Comparison of ENCODE assay signal across 10 mouse cellular contexts in the genomic region with DNA sequence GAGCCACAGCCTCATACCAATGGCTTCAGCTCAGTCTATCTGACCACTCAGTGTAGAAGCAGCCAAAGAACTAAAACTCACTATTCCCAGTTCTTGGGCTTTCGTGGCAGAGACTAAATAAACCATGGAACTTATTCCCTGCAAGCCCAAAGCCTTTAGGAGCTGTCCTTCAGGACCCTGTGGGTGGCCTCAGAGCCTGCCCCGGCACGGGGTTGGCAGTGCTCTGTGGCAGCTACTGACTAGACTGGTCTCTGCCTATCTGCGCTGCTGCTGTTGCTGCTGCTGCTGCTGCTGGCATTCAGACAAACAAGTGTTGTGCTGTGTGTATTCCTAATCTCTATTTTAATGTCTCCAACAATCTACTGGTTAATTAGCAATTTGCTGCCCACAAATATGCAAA. TPM values are rescaled to one million over a fixed set of nuclear protein-coding genes. Genes with fewer than 3 reads are reported as not detected.
DNase-seq lines count a peak whose midpoint lies in the region; ATAC-seq and TF ChIP-seq lines count a peak whose summit lies in the region.
"Had no signal": no experiment of that assay in that cellular context is flagged by ENCODE, and none has a peak within 500 bp of the region (broad histone marks: within the 10 kb centered on the region; RNA-seq: fewer than 3 reads in every experiment).

No protein-coding gene starts in this region.

- TF ChIP-seq EP300 in heart, adult 2 months (IDR thresholded peaks at IDR 0.05; ENCODE audit: insufficient read depth, low read depth, low read length), result no peak

- H3K4me3 ChIP-seq in heart, embryonic 10.5 days, result no peak overlapping the region
- no peak overlapping the region for H3K4me3 ChIP-seq in heart, adult 2 months
- peak overlapping the region; percentile 58 for H3K4me3 ChIP-seq in forebrain, embryonic 13.5 days
- no peak overlapping the region for H3K4me3 ChIP-seq in midbrain, embryonic 10.5 days
- H3K4me3 ChIP-seq: embryonic facial prominence, embryonic 15.5 days had no signal

- no peak for TF ChIP-seq POLR2A in heart, adult 2 months (IDR thresholded peaks at IDR 0.05; ENCODE audit: insufficient read depth, low read depth, low read length)

- no peak for TF ChIP-seq CTCF in heart, adult 2 months (IDR thresholded peaks at IDR 0.05)

- H3K79me2 ChIP-seq in heart, adult 2 months (replicated peaks; ENCODE audit: control insufficient read depth, insufficient read depth, low read length), result no peaks in the 10 kb centered on the region

- intact Hi-C loops in heart, adult 2 months (cut with DNase I), result no loop called here

- H3K4me1 ChIP-seq in heart, embryonic 10.5 days, result peaks cover 34% of the 10 kb centered on the region
- no peaks in the 10 kb centered on the region; the same call in 1 of the 2 replicates for H3K4me1 ChIP-seq in heart, adult 2 months (ENCODE audit: control insufficient read depth, insufficient read depth, low read length)
- peaks cover 54% of the 10 kb centered on the region for H3K4me1 ChIP-seq in forebrain, embryonic 13.5 days
- H3K4me1 ChIP-seq in midbrain, embryonic 10.5 days, result peaks cover 45% of the 10 kb centered on the region

- ATAC-seq in forebrain, embryonic 13.5 days, result peak; percentile 72

- peak; percentile 75 for DNase-seq in heart, embryonic 10.5 days (ENCODE audit: low spot score)
- no peak for DNase-seq in heart, adult 2 months
- peak; percentile 42 for DNase-seq in MN1 (ENCODE audit: low spot score)
- peak; percentile 20 for DNase-seq in midbrain, embryonic 10.5 days (ENCODE audit: low spot score)
- no peak for DNase-seq in frontal cortex, postnatal 36 days (ENCODE audit: low spot score in 2 of 2)
- DNase-seq in frontal cortex, postnatal 14 days (ENCODE audit: low spot score in 2 of 2), result no peak
- no peak for DNase-seq in gastrocnemius, postnatal 4 days (ENCODE audit: low spot score in 2 of 2)

- H3K9ac ChIP-seq in heart, adult 2 months (ENCODE audit: low read depth, low read length), result no peak overlapping the region
- H3K9ac ChIP-seq in forebrain, embryonic 13.5 days, result peak overlapping the region; percentile 74
- H3K9ac ChIP-seq: embryonic facial prominence, embryonic 15.5 days; liver, embryonic 14.5 days had no signal

- peak overlapping the region; percentile 77 for H3K4me2 ChIP-seq in forebrain, embryonic 13.5 days
- H3K4me2 ChIP-seq: embryonic facial prominence, embryonic 15.5 days had no signal

- H3K27ac ChIP-seq in heart, embryonic 10.5 days, result no peak overlapping the region
- no peak overlapping the region for H3K27ac ChIP-seq in heart, adult 2 months
- peak overlapping the region; percentile 94 for H3K27ac ChIP-seq in forebrain, embryonic 13.5 days
- no peak overlapping the region for H3K27ac ChIP-seq in midbrain, embryonic 10.5 days (replicated peaks)
- H3K27ac ChIP-seq: embryonic facial prominence, embryonic 15.5 days; liver, embryonic 14.5 days had no signal

- whole genome bisulfite sequencing in heart, embryonic 10.5 days, result 9% methylated on average over 4 of the region's 4 CpGs
- 13% methylated on average over 4 of the region's 4 CpGs for WGBS in heart, adult 2 months
- 4% methylated on average over 4 of the region's 4 CpGs for WGBS in forebrain, embryonic 13.5 days
- 11% methylated on average over 4 of the region's 4 CpGs for WGBS in midbrain, embryonic 10.5 days

- peaks cover 28% of the 10 kb centered on the region for H3K27me3 ChIP-seq in heart, embryonic 10.5 days (ENCODE audit: insufficient read depth, poor library complexity, severe bottlenecking)
- H3K27me3 ChIP-seq in heart, adult 2 months (ENCODE audit: control insufficient read depth, insufficient read depth, low read length), result 0 out of 2 replicates have a peak, but pooled peaks cover 2% of the 10 kb centered on the region
- no peaks in the 10 kb centered on the region for H3K27me3 ChIP-seq in forebrain, embryonic 13.5 days
- H3K27me3 ChIP-seq in midbrain, embryonic 10.5 days (ENCODE audit: low read depth, poor library complexity, severe bottlenecking), result peaks cover 51% of the 10 kb centered on the region

- H3K36me3 ChIP-seq in heart, embryonic 10.5 days, result no peaks in the 10 kb centered on the region
- no peaks in the 10 kb centered on the region for H3K36me3 ChIP-seq in heart, adult 2 months (ENCODE audit: control insufficient read depth, insufficient read depth, low read length)
- H3K36me3 ChIP-seq in forebrain, embryonic 13.5 days (ENCODE audit: poor library complexity, severe bottlenecking), result no peaks in the 10 kb centered on the region
- H3K36me3 ChIP-seq in midbrain, embryonic 10.5 days, result no peaks in the 10 kb centered on the region
- H3K36me3 ChIP-seq: embryonic facial prominence, embryonic 15.5 days had no signal

- H3K9me3 ChIP-seq in heart, embryonic 10.5 days, result no peaks in the 10 kb centered on the region
- H3K9me3 ChIP-seq in forebrain, embryonic 13.5 days (replicated peaks), result no peaks in the 10 kb centered on the region
- H3K9me3 ChIP-seq in midbrain, embryonic 10.5 days (replicated peaks), result no peaks in the 10 kb centered on the region
- H3K9me3 ChIP-seq: embryonic facial prominence, embryonic 15.5 days had no signal

RNA-seq across cellular contexts. Expression of gene Siah3, which starts 1.1 kb away (rescaled TPM):
- polyA plus RNA-seq in heart, embryonic 10.5 days (2016; fragmentation: Nextera tagmentation; extraction: Ambion mirVana), result 0.05 TPM in 1 of 2 replicates, not detected in the other
- total RNA-seq in heart, adult 2 months (2021), result not detected
- polyA plus RNA-seq in heart, adult 2 months (2012; rRNA removed), result 0.02 TPM in 1 of 2 replicates, not detected in the other
- polyA plus RNA-seq in forebrain, embryonic 13.5 days (2015; fragmentation: Nextera tagmentation; extraction: Ambion mirVana), result 5.9 and 6.7 TPM in 2 replicates
- 0.33 and 0.66 TPM in 2 replicates for polyA plus RNA-seq in midbrain, embryonic 10.5 days (2016; fragmentation: Nextera tagmentation; extraction: Ambion mirVana)
- under 1 TPM; 0.27 to 0.36 TPM for total RNA-seq in gastrocnemius, postnatal 4 days (2021)

Comparison
In these comparisons a context has a peak if more than half of its experiments do, and no peak if none do; other contexts are left out.
1. DNase-seq: peak in heart, embryonic 10.5 days (single experiment), MN1 (single experiment) and midbrain, embryonic 10.5 days (single experiment); none in heart, adult 2 months (0 of 2), frontal cortex, postnatal 36 days (0 of 2), frontal cortex, postnatal 14 days (0 of 2) and gastrocnemius, postnatal 4 days (0 of 2).